ENCODE assay signal across 14 mouse cellular contexts in the genomic region with DNA sequence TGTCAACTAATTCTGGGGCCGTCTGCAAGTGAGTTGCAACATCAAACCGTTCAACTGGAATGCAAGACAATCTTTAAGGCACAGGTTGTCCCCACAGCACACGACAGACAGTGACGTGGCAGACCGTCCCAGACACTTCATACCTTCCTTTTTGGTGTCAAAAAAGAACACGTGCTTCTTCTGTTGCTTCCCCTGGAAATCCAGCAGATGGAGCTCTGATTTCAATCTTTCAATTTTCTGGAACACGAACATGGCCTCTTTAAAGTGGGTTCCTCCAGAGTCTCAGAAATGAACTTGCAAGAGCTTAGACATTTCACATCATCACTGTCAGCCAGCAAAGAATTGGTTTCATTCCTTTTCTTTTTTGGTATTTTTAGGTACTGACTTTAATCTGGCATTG. TPM values are rescaled to one million over a fixed set of nuclear protein-coding genes. Genes with fewer than 3 reads are reported as not detected.
DNase-seq lines count a peak whose midpoint lies in the region; ATAC-seq and TF ChIP-seq lines count a peak whose summit lies in the region.
"Had no signal": no experiment of that assay in that cellular context is flagged by ENCODE, and none has a peak within 500 bp of the region (broad histone marks: within the 10 kb centered on the region; RNA-seq: fewer than 3 reads in every experiment).

No protein-coding gene starts in this region.

- no peak overlapping the region for H3K9ac ChIP-seq in liver, postnatal 0 days (replicated peaks)
- H3K9ac ChIP-seq in liver, embryonic 12.5 days = no peak overlapping the region
- H3K9ac ChIP-seq in CH12.LX (ENCODE audit: insufficient read depth, low read depth) = no peak overlapping the region
- H3K9ac ChIP-seq in hindbrain, embryonic 11.5 days (ENCODE audit: low read depth, low read length) = no peak overlapping the region
- H3K9ac ChIP-seq: forebrain, embryonic 12.5 days; kidney, embryonic 15.5 days had no signal

- dilution Hi-C loops in CH12.LX (cut with MboI; ENCODE audit: extremely low pct_ligation_motif_present, extremely low pct_unique_long_range_greater_than_20kb, low sequenced_read_pairs) = no loop called here

- peaks cover 51% of the 10 kb centered on the region for H3K36me3 ChIP-seq in liver, postnatal 0 days (replicated peaks; ENCODE audit: insufficient read depth, low read length)
- peaks cover 91% of the 10 kb centered on the region for H3K36me3 ChIP-seq in liver, embryonic 12.5 days
- H3K36me3 ChIP-seq in CH12.LX (replicated peaks in 1 of 2; ENCODE audit: control insufficient read depth in 1 of 2, insufficient read depth in 1 of 2, low read length in 1 of 2) = peaks cover 75 to 94% of the 10 kb centered on the region in 2 experiments
- H3K36me3 ChIP-seq in hindbrain, embryonic 11.5 days (ENCODE audit: control insufficient read depth, insufficient read depth, low read length) = peaks cover 11% of the 10 kb centered on the region; the same call in 1 of the 2 replicates

- TF ChIP-seq CTCF in liver, postnatal 0 days (IDR thresholded peaks at IDR 0.05; ENCODE audit: low read depth) = peak; percentile 61
- peak; percentile 21 to 70; a peak in 3 of 4 replicates for TF ChIP-seq CTCF in CH12.LX (conservative IDR thresholded peaks at IDR 0.05 in 1 of 2, IDR thresholded peaks at IDR 0.05 in 1 of 2; ENCODE audit: low read depth in 2 of 2, low read length in 2 of 2)

- TF ChIP-seq RAD21 in CH12.LX (IDR thresholded peaks at IDR 0.05; ENCODE audit: low read depth, low read length) = peak; percentile 64

- TF ChIP-seq EP300 in liver, postnatal 0 days (IDR thresholded peaks at IDR 0.05; ENCODE audit: low read depth) = no peak
- no peak for TF ChIP-seq EP300 in CH12.LX (IDR thresholded peaks at IDR 0.05; ENCODE audit: low read length)

- no peak for ATAC-seq in liver, postnatal 0 days
- ATAC-seq in liver, embryonic 12.5 days = no peak
- peak; percentile 47 for ATAC-seq in megakaryocyte, adult 5-6 weeks (ENCODE audit: poor library complexity, severe bottlenecking)
- no peak for ATAC-seq in hindbrain, embryonic 11.5 days (ENCODE audit: low FRiP score)

- H3K27me3 ChIP-seq in liver, postnatal 0 days (ENCODE audit: insufficient read depth, low read length) = no peaks in the 10 kb centered on the region
- H3K27me3 ChIP-seq in liver, embryonic 12.5 days (replicated peaks) = no peaks in the 10 kb centered on the region
- H3K27me3 ChIP-seq in CH12.LX (replicated peaks) = no peaks in the 10 kb centered on the region
- H3K27me3 ChIP-seq in hindbrain, embryonic 11.5 days (ENCODE audit: control insufficient read depth, insufficient read depth, low read length) = no peaks in the 10 kb centered on the region
- H3K27me3 ChIP-seq: forebrain, embryonic 12.5 days; kidney, embryonic 15.5 days had no signal

- in situ Hi-C loops in CH12.LX (cut with MboI; ENCODE audit: low pct_ligation_motif_present, low pct_unique_long_range_greater_than_20kb, low sequenced_read_pairs) = no loop called here

- no peak overlapping the region for H3K4me3 ChIP-seq in liver, postnatal 0 days (ENCODE audit: low read depth, low read length)
- no peak overlapping the region for H3K4me3 ChIP-seq in liver, embryonic 12.5 days
- H3K4me3 ChIP-seq in CH12.LX (replicated peaks in 1 of 3; ENCODE audit: low read depth in 2 of 3, low read length in 2 of 3, poor library complexity in 1 of 3) = no peak overlapping the region
- H3K4me3 ChIP-seq in hindbrain, embryonic 11.5 days (ENCODE audit: low read depth, low read length) = no peak overlapping the region
- H3K4me3 ChIP-seq: forebrain, embryonic 12.5 days; heart, embryonic 10.5 days; kidney, embryonic 15.5 days; midbrain, embryonic 10.5 days had no signal

- no peaks in the 10 kb centered on the region for H3K4me1 ChIP-seq in liver, postnatal 0 days (ENCODE audit: insufficient read depth)
- H3K4me1 ChIP-seq in liver, embryonic 12.5 days = peaks cover 11% of the 10 kb centered on the region; the same call in 1 of the 2 replicates
- H3K4me1 ChIP-seq in CH12.LX (ENCODE audit: control insufficient read depth in 1 of 2, insufficient read depth in 2 of 2) = peaks cover 0 to 4% of the 10 kb centered on the region in 2 experiments; a peak in 1 of 4 replicates
- H3K4me1 ChIP-seq in hindbrain, embryonic 11.5 days (replicated peaks; ENCODE audit: control insufficient read depth, insufficient read depth, low read length) = no peaks in the 10 kb centered on the region
- H3K4me1 ChIP-seq: forebrain, embryonic 12.5 days; kidney, embryonic 15.5 days; midbrain, embryonic 10.5 days had no signal

- peaks cover 24% of the 10 kb centered on the region for H3K79me2 ChIP-seq in CH12.LX (replicated peaks; ENCODE audit: control insufficient read depth, extremely low read depth, insufficient read depth, poor library complexity, severe bottlenecking)

- DNase-seq in liver, postnatal 0 days = no peak
- DNase-seq in CH12.LX (ENCODE audit: extremely low read depth) (no peak), R1 (ENCODE audit: low read depth, low spot score) (peak; percentile 72)
- DNase-seq in ovary, postnatal 14 days (ENCODE audit: low spot score) = no peak
- DNase-seq in hindbrain, embryonic 11.5 days (ENCODE audit: low spot score) = no peak
- DNase-seq: adrenal gland, adult 2 months; cerebellum, adult 9-10 months; thymus, postnatal 4 days had no signal

- H3K9me3 ChIP-seq in liver, postnatal 0 days (ENCODE audit: low read length) = no peaks in the 10 kb centered on the region
- no peaks in the 10 kb centered on the region for H3K9me3 ChIP-seq in liver, embryonic 12.5 days (replicated peaks)
- H3K9me3 ChIP-seq in CH12.LX (replicated peaks; ENCODE audit: low read length) = no peaks in the 10 kb centered on the region
- no peaks in the 10 kb centered on the region for H3K9me3 ChIP-seq in hindbrain, embryonic 11.5 days (ENCODE audit: control insufficient read depth, low read length)
- H3K9me3 ChIP-seq: forebrain, embryonic 12.5 days; heart, embryonic 10.5 days; kidney, embryonic 15.5 days; midbrain, embryonic 10.5 days had no signal

- no peak for TF ChIP-seq POLR2A in CH12.LX (IDR thresholded peaks at IDR 0.05; ENCODE audit: low read depth, low read length)

- H3K27ac ChIP-seq in liver, postnatal 0 days (ENCODE audit: low read depth) = no peak overlapping the region
- no peak overlapping the region for H3K27ac ChIP-seq in liver, embryonic 12.5 days
- H3K27ac ChIP-seq in CH12.LX (ENCODE audit: insufficient read depth, low read depth) = no peak overlapping the region
- H3K27ac ChIP-seq in hindbrain, embryonic 11.5 days (ENCODE audit: low read depth, low read length) = no peak overlapping the region
- H3K27ac ChIP-seq: forebrain, embryonic 12.5 days; heart, embryonic 10.5 days; kidney, embryonic 15.5 days; midbrain, embryonic 10.5 days had no signal

- no peak overlapping the region for H3K4me2 ChIP-seq in liver, postnatal 0 days (ENCODE audit: low read depth, low read length)
- H3K4me2 ChIP-seq in liver, embryonic 12.5 days = no peak overlapping the region
- H3K4me2 ChIP-seq in CH12.LX (ENCODE audit: insufficient read depth, low read depth, poor library complexity, severe bottlenecking) = no peak overlapping the region
- H3K4me2 ChIP-seq in hindbrain, embryonic 11.5 days (replicated peaks; ENCODE audit: low read depth, low read length) = no peak overlapping the region
- H3K4me2 ChIP-seq: forebrain, embryonic 12.5 days; kidney, embryonic 15.5 days had no signal

- 55% methylated on average over 7 of the region's 7 CpGs for WGBS in liver, postnatal 0 days (ENCODE audit: insufficient replicate concordance)
- WGBS in liver, embryonic 12.5 days (ENCODE audit: insufficient replicate concordance) = 67% methylated on average over 7 of the region's 7 CpGs
- 69% methylated on average over 7 of the region's 7 CpGs for WGBS in hindbrain, embryonic 11.5 days

RNA-seq across cellular contexts. Expression of gene Utp11, which starts 11.1 kb away (rescaled TPM):
- polyA plus RNA-seq in liver, postnatal 0 days (2015; fragmentation: Nextera tagmentation; extraction: Ambion mirVana) = 20.1 and 21.6 TPM in 2 replicates
- 51.4 and 51.5 TPM in 2 replicates for polyA plus RNA-seq in liver, embryonic 12.5 days (2016; fragmentation: Nextera tagmentation; extraction: Ambion mirVana)
- total RNA-seq in CH12.LX (2012; rRNA removed) (52.7 and 63.2 TPM in 2 replicates), CH12.LX (2014; rRNA removed) (78.1 and 84.4 TPM in 2 replicates)
- 102 and 107 TPM in 2 replicates for polyA plus RNA-seq in CH12.LX (2012; ENCODE audit: insufficient read length, low read depth)
- 39.3 and 42.0 TPM in 2 replicates for total RNA-seq in megakaryocyte, adult 5-6 weeks (2015)
- 34.1 and 39.4 TPM in 2 replicates for total RNA-seq in megakaryocyte, adult 5-6 weeks (2017)
- 65.8 and 67.5 TPM in 2 replicates for polyA plus RNA-seq in hindbrain, embryonic 11.5 days (2014; fragmentation: Nextera tagmentation; extraction: Ambion mirVana)

RNA-seq across cellular contexts. Expression of gene Fhl3, which starts 18.2 kb away (rescaled TPM):
- polyA plus RNA-seq in liver, postnatal 0 days (2015; fragmentation: Nextera tagmentation; extraction: Ambion mirVana) = 2.5 and 2.7 TPM in 2 replicates
- 3.5 and 3.7 TPM in 2 replicates for polyA plus RNA-seq in liver, embryonic 12.5 days (2016; fragmentation: Nextera tagmentation; extraction: Ambion mirVana)
- 10.4 and 10.8 TPM in 2 replicates for total RNA-seq in CH12.LX (2012; rRNA removed)
- 3.6 and 4.1 TPM in 2 replicates for total RNA-seq in CH12.LX (2014; rRNA removed)
- polyA plus RNA-seq in CH12.LX (2012; ENCODE audit: insufficient read length, low read depth) = 14.8 and 20.8 TPM in 2 replicates
- total RNA-seq in megakaryocyte, adult 5-6 weeks (2015) = 11.5 and 11.7 TPM in 2 replicates
- total RNA-seq in megakaryocyte, adult 5-6 weeks (2017) = 4.2 and 5.0 TPM in 2 replicates
- 3.2 and 4.7 TPM in 2 replicates for polyA plus RNA-seq in hindbrain, embryonic 11.5 days (2014; fragmentation: Nextera tagmentation; extraction: Ambion mirVana)

RNA-seq across cellular contexts. Expression of gene Pou3f1, which starts 25.7 kb away (rescaled TPM):
- not detected in 2 replicates for polyA plus RNA-seq in liver, postnatal 0 days (2015; fragmentation: Nextera tagmentation; extraction: Ambion mirVana)
- polyA plus RNA-seq in liver, embryonic 12.5 days (2016; fragmentation: Nextera tagmentation; extraction: Ambion mirVana) = 0.02 and 0.22 TPM in 2 replicates
- total RNA-seq in CH12.LX (2012; rRNA removed) (not detected in 2 replicates), CH12.LX (2014; rRNA removed) (not detected in 2 replicates)
- polyA plus RNA-seq in CH12.LX (2012; ENCODE audit: insufficient read length, low read depth) = not detected in 2 replicates
- not detected in 2 replicates for total RNA-seq in megakaryocyte, adult 5-6 weeks (2015)
- not detected in 2 replicates for total RNA-seq in megakaryocyte, adult 5-6 weeks (2017)
- 17.4 and 18.8 TPM in 2 replicates for polyA plus RNA-seq in hindbrain, embryonic 11.5 days (2014; fragmentation: Nextera tagmentation; extraction: Ambion mirVana)

RNA-seq across cellular contexts. Expression of gene Sf3a3, which starts 32.3 kb away (rescaled TPM):
- 37.1 and 37.2 TPM in 2 replicates for polyA plus RNA-seq in liver, postnatal 0 days (2015; fragmentation: Nextera tagmentation; extraction: Ambion mirVana)
- 116 and 121 TPM in 2 replicates for polyA plus RNA-seq in liver, embryonic 12.5 days (2016; fragmentation: Nextera tagmentation; extraction: Ambion mirVana)
- total RNA-seq in CH12.LX (2012; rRNA removed) (100 and 129 TPM in 2 replicates), CH12.LX (2014; rRNA removed) (122 and 146 TPM in 2 replicates)
- polyA plus RNA-seq in CH12.LX (2012; ENCODE audit: insufficient read length, low read depth) = 134 and 156 TPM in 2 replicates
- total RNA-seq in megakaryocyte, adult 5-6 weeks (2015) = 58.3 and 58.6 TPM in 2 replicates
- total RNA-seq in megakaryocyte, adult 5-6 weeks (2017) = 88.3 and 100 TPM in 2 replicates
- 197 and 210 TPM in 2 replicates for polyA plus RNA-seq in hindbrain, embryonic 11.5 days (2014; fragmentation: Nextera tagmentation; extraction: Ambion mirVana)

RNA-seq across cellular contexts. Expression of gene Inpp5b, which starts 59.4 kb away (rescaled TPM):
- 15.5 and 19.5 TPM in 2 replicates for polyA plus RNA-seq in liver, postnatal 0 days (2015; fragmentation: Nextera tagmentation; extraction: Ambion mirVana)
- polyA plus RNA-seq in liver, embryonic 12.5 days (2016; fragmentation: Nextera tagmentation; extraction: Ambion mirVana) = 49.7 and 50.3 TPM in 2 replicates
- total RNA-seq in CH12.LX (2012; rRNA removed) (25.9 and 26.2 TPM in 2 replicates), CH12.LX (2014; rRNA removed) (30.2 and 34.0 TPM in 2 replicates)
- 21.1 and 25.6 TPM in 2 replicates for polyA plus RNA-seq in CH12.LX (2012; ENCODE audit: insufficient read length, low read depth)
- total RNA-seq in megakaryocyte, adult 5-6 weeks (2015) = 32.6 and 45.0 TPM in 2 replicates
- 40.7 and 48.4 TPM in 2 replicates for total RNA-seq in megakaryocyte, adult 5-6 weeks (2017)
- polyA plus RNA-seq in hindbrain, embryonic 11.5 days (2014; fragmentation: Nextera tagmentation; extraction: Ambion mirVana) = 24.9 and 32.3 TPM in 2 replicates

Comparison
In these comparisons a context has a peak if more than half of its experiments do, and no peak if none do; other contexts are left out.
1. RNA of gene Pou3f1, which starts 25.7 kb away (polyA plus RNA-seq): 17.4 to 18.8 TPM in hindbrain, embryonic 11.5 days; 0.02 to 0.22 TPM in liver, embryonic 12.5 days, not detected in liver, postnatal 0 days and not detected in CH12.LX; every median in the first group is over 10 times any median in the second.